Mouse (Mus musculus) lung, embryonic 14.5 days (tissue): ENCODE measurements around the gene Tpgs1. TPM values are rescaled to one million over a fixed set of nuclear protein-coding genes. Genes with fewer than 3 reads are reported as not detected.
"Not testable (repeated sequence)": the region's sequence is repeated elsewhere in the genome, so short reads cannot be mapped to it uniquely, and the experiment has no call there.

Experiments used
- ATAC-seq: fragments of 200-750 bp; cut with Nextera tagmentation; 2 replicates; pipeline ENCODE4 v1.8.0; 2017; ENCODE audit warnings: mild to moderate bottlenecking, moderate TSS enrichment, moderate library complexity; ENCODE audit not compliant: insufficient read depth
- DNase-seq: peaks from one replicate; pipeline ENCODE4 v3.0.0-alpha.2; 2015
- H3K27ac ChIP-seq: fragments of 300-500 bp; sonication (generic); 2 replicates; pipeline ENCODE4 v1.5.1; 2014; ENCODE audit warnings: low read depth, mild to moderate bottlenecking, moderate library complexity
- H3K27me3 ChIP-seq: fragments of 300-500 bp; sonication (generic); 2 replicates; pipeline ENCODE4 v1.6.1; 2014; ENCODE audit warnings: low read length, control low read depth; ENCODE audit not compliant: insufficient read depth
- H3K36me3 ChIP-seq: fragments of 300-500 bp; sonication (generic); 2 replicates; pipeline ENCODE4 v1.6.1; 2014; ENCODE audit warnings: control low read depth; ENCODE audit not compliant: insufficient read depth
- H3K4me1 ChIP-seq: fragments of 300-500 bp; sonication (generic); 2 replicates; pipeline ENCODE4 v1.6.1; 2014; ENCODE audit warnings: antibody characterized with exemption, control low read depth; ENCODE audit not compliant: insufficient read depth
- H3K4me2 ChIP-seq: fragments of 300-500 bp; sonication (generic); 2 replicates; pipeline ENCODE4 v1.6.1; 2014; ENCODE audit warnings: mild to moderate bottlenecking
- H3K4me3 ChIP-seq: fragments of 300-500 bp; sonication (generic); 2 replicates; pipeline ENCODE4 v1.5.1; 2014; ENCODE audit warnings: low read depth, low read length
- H3K9ac ChIP-seq: fragments of 300-500 bp; sonication (generic); 2 replicates; pipeline ENCODE4 v1.6.1; 2014
- H3K9me3 ChIP-seq: fragments of 300-500 bp; sonication (generic); 2 replicates; pipeline ENCODE4 v1.6.1; 2016; ENCODE audit warnings: low read depth, low read length, control low read depth
- CTCF ChIP-seq: IDR thresholded peaks from 2 replicates; pipeline ENCODE4 v1.5.1; 2016; ENCODE audit warnings: antibody characterized with exemption, low read depth
- WGBS: fragments of 180-500 bp; shearing (Covaris S2); extraction: QIAGEN DNeasy Blood & Tissue Kit; methylation state at CpG from one replicate; pipeline ENCODE4 v1.1.7; 2014; 5-methylcytosine and 5-hydroxymethylcytosine counted together
- polyA plus RNA-seq: library from polyadenylated mRNA; unstranded; fragments of >200 nt; fragmentation: Nextera tagmentation; extraction: Ambion mirVana; gene quantifications from 2 replicates; pipeline ENCODE4 v1.2.1, GENCODE M21; 2014

Tpgs1 gene
- polyA plus RNA-seq, 1 experiment from 2014 or later, result 56.4 TPM

- H3K36me3 ChIP-seq, result no peaks in the 10 kb centered on the region; the same call in 1 of the 2 replicates
- no peak overlapping the region for H3K4me2 ChIP-seq
- H3K27me3 ChIP-seq, result no peaks in the 10 kb centered on the region
- H3K9ac ChIP-seq, result no peak overlapping the region
- no peaks in the 10 kb centered on the region for H3K9me3 ChIP-seq
- ATAC-seq (no peak), DNase-seq (no peak)
- peak overlapping the region; percentile 87 for H3K27ac ChIP-seq
- H3K4me3 ChIP-seq, result no peak overlapping the region
- peaks cover 21% of the 10 kb centered on the region for H3K4me1 ChIP-seq
- TF ChIP-seq CTCF, result no peak
- WGBS, result 25% methylated on average over 7 of the region's 7 CpGs
Measured at GRCm38 (mm10) chr10:79700676-79701075, 31.5 kb downstream of the Tpgs1 start.

GRCm38 (mm10) chr10:79701443-79702129 is 32.4 kb downstream of the Tpgs1 start:
- Histone ChIP-seq H3K9ac (0 out of 2 replicates have a peak overlapping the region, but pooled peaks have one; percentile 1), H3K4me2 (0 out of 2 replicates have a peak overlapping the region, but pooled peaks have one; percentile 8), H3K27ac (peak overlapping the region; percentile 87), H3K27me3 (no peaks in the 10 kb centered on the region), H3K4me3 (no peak overlapping the region), H3K9me3 (no peaks in the 10 kb centered on the region), H3K36me3 (peaks cover 8% of the 10 kb centered on the region), H3K4me1 (peaks cover 13% of the 10 kb centered on the region)
- DNase-seq (peak; percentile 51), ATAC-seq (no peak)
- no peak for TF ChIP-seq CTCF
- 28% methylated on average over 10 of the region's 10 CpGs for WGBS

GRCm38 (mm10) chr10:79702970-79703369 is 33.8 kb downstream of the Tpgs1 start:
- not testable (repeated sequence) for ATAC-seq, H3K4me1 ChIP-seq
- WGBS, result 76% methylated on average over 3 of the region's 4 CpGs

GRCm38 (mm10) chr10:79703541-79703940 is 34.4 kb downstream of the Tpgs1 start:
- Histone ChIP-seq H3K4me1 (peaks cover 9% of the 10 kb centered on the region), H3K27ac (no peak overlapping the region), H3K4me2 (peak overlapping the region; percentile 61), H3K9ac (peak overlapping the region; percentile 42; the same call in 1 of the 2 replicates), H3K27me3 (no peaks in the 10 kb centered on the region), H3K36me3 (peaks cover 24% of the 10 kb centered on the region), H3K4me3 (peak overlapping the region; percentile 81), H3K9me3 (no peaks in the 10 kb centered on the region)
- DNase-seq (no peak), ATAC-seq (no peak)
- 73% methylated on average over 10 of the region's 10 CpGs for WGBS
- TF ChIP-seq CTCF, result no peak

More at GRCm38 (mm10) chr10:79702970-79703369, 33.8 kb downstream of the Tpgs1 start:
- peaks cover 21% of the 10 kb centered on the region for H3K36me3 ChIP-seq
- not testable (repeated sequence) for H3K9ac ChIP-seq, H3K4me2 ChIP-seq, DNase-seq, H3K9me3 ChIP-seq, H3K27me3 ChIP-seq, H3K27ac ChIP-seq, H3K4me3 ChIP-seq

- peak within 1 kb of the TSS; percentile 81 for H3K4me3 ChIP-seq
- H3K9ac ChIP-seq, result peak within 1 kb of the TSS; percentile 94
- H3K36me3 ChIP-seq, result peaks cover 32% of the 10 kb centered on the region
- ATAC-seq, result peak; percentile 95
- peak; percentile 100 for DNase-seq
- peaks cover 9% of the 10 kb centered on the region for H3K4me1 ChIP-seq
- no peaks in the 10 kb centered on the region for H3K9me3 ChIP-seq
- H3K27ac ChIP-seq, result peak within 1 kb of the TSS; percentile 88
- H3K27me3 ChIP-seq, result no peaks in the 10 kb centered on the region
- under 1% methylated on average over 65 of the region's 65 CpGs for WGBS
- peak within 1 kb of the TSS; percentile 77 for H3K4me2 ChIP-seq
- peak; percentile 74 for TF ChIP-seq CTCF
Measured at GRCm38 (mm10) chr10:79704065-79704969, 35.1 kb downstream of the Tpgs1 start, which contains the start of gene Bsg. Bsg (plus strand) TSS chr10:79704491.

GRCm38 (mm10) chr10:79704970-79705360 is 35.8 kb downstream of the Tpgs1 start:
- no peak for ATAC-seq
- 2% methylated on average over 10 of the region's 10 CpGs for WGBS
- H3K4me2 ChIP-seq, result peak overlapping the region; percentile 77
- peaks cover 38% of the 10 kb centered on the region for H3K36me3 ChIP-seq
- no peaks in the 10 kb centered on the region for H3K9me3 ChIP-seq
- H3K4me1 ChIP-seq, result peaks cover 9% of the 10 kb centered on the region
- TF ChIP-seq CTCF, result no peak
- no peak for DNase-seq
- H3K27me3 ChIP-seq, result no peaks in the 10 kb centered on the region
- peak overlapping the region; percentile 81 for H3K4me3 ChIP-seq
- H3K9ac ChIP-seq, result peak overlapping the region; percentile 94
- H3K27ac ChIP-seq, result peak overlapping the region; percentile 88

GRCm38 (mm10) chr10:79705951-79706350 is 36.8 kb downstream of the Tpgs1 start:
- Histone ChIP-seq H3K27me3 (no peaks in the 10 kb centered on the region), H3K4me1 (peaks cover 8% of the 10 kb centered on the region), H3K9me3 (no peaks in the 10 kb centered on the region), H3K27ac (peak overlapping the region; percentile 30; the same call in 1 of the 2 replicates), H3K9ac (peak overlapping the region; percentile 94), H3K36me3 (peaks cover 48% of the 10 kb centered on the region), H3K4me3 (peak overlapping the region; percentile 81), H3K4me2 (peak overlapping the region; percentile 77)
- no peak for TF ChIP-seq CTCF
- DNase-seq (no peak), ATAC-seq (no peak)
- 67% methylated on average over 5 of the region's 5 CpGs for WGBS
